Mouse (Mus musculus): ENCODE measurements around the gene Iffo1.

GRCm38 (mm10) chr6:125149569-125149950 is 4.5 kb downstream of the Iffo1 start:
- TF ChIP-seq CTCF (IDR thresholded peaks at IDR 0.05; ENCODE audit: borderline replicate concordance, control insufficient read depth, extremely low read depth, insufficient read depth, low read length, poor library complexity): no peak
- no peak for TF ChIP-seq POLR2A (IDR thresholded peaks at IDR 0.05; ENCODE audit: control insufficient read depth, extremely low read depth, insufficient read depth, low read length, poor library complexity)

Measured in thymus, adult 2 months (tissue).